Mouse (Mus musculus): ENCODE data around the gene Golm1.
"Not testable (repeated sequence)": the region's sequence is repeated elsewhere in the genome, so short reads cannot be mapped to it uniquely, and the experiment has no call there.

Golm1 gene

GRCm38 (mm10) chr13:59642818-59643217 lies 32.8 kb downstream of the Golm1 start:
- no peak for DNase-seq

- DNase-seq = no peak
These were observed 35.5 kb downstream of the Golm1 start for GRCm38 (mm10) chr13:59640178-59640440.

GRCm38 (mm10) chr13:59639368-59640177 lies 36.0 kb downstream of the Golm1 start:
- no peak for DNase-seq

GRCm38 (mm10) chr13:59637800-59638199 lies 37.8 kb downstream of the Golm1 start:
- no peak for DNase-seq

GRCm38 (mm10) chr13:59634637-59635036 lies 41.0 kb downstream of the Golm1 start:
- no peak for DNase-seq

GRCm38 (mm10) chr13:59626739-59627138 lies 48.9 kb downstream of the Golm1 start:
- no peak for DNase-seq

GRCm38 (mm10) chr13:59624903-59625302 lies 50.7 kb downstream of the Golm1 start:
- no peak for DNase-seq

GRCm38 (mm10) chr13:59624389-59624788 lies 51.2 kb downstream of the Golm1 start:
- no peak for DNase-seq

- no peak for DNase-seq
These were observed 53.7 kb downstream of the Golm1 start for GRCm38 (mm10) chr13:59621643-59622489.

GRCm38 (mm10) chr13:59618463-59618862 lies 57.1 kb downstream of the Golm1 start:
- DNase-seq = no peak

GRCm38 (mm10) chr13:59615554-59615953 lies 60.1 kb downstream of the Golm1 start:
- no peak for DNase-seq

GRCm38 (mm10) chr13:59615152-59615551 lies 60.5 kb downstream of the Golm1 start:
- no peak for DNase-seq

- no peak for DNase-seq
These were observed 61.7 kb downstream of the Golm1 start for GRCm38 (mm10) chr13:59613868-59614267.

- DNase-seq = no peak
These were observed 65.2 kb downstream of the Golm1 start for GRCm38 (mm10) chr13:59610437-59610836.

GRCm38 (mm10) chr13:59609885-59610284 lies 65.7 kb downstream of the Golm1 start:
- no peak for DNase-seq

GRCm38 (mm10) chr13:59605221-59605922 lies 70.2 kb downstream of the Golm1 start:
- no peak for DNase-seq

- no peak for DNase-seq
These were observed 71.1 kb downstream of the Golm1 start for GRCm38 (mm10) chr13:59604511-59604910.

GRCm38 (mm10) chr13:59603096-59603495 lies 72.5 kb downstream of the Golm1 start:
- DNase-seq = no peak

GRCm38 (mm10) chr13:59592630-59593029 lies 83.0 kb downstream of the Golm1 start:
- DNase-seq = no peak

- DNase-seq = not testable (repeated sequence)
These were observed 83.6 kb downstream of the Golm1 start for GRCm38 (mm10) chr13:59592058-59592457.

- DNase-seq = no peak
These were observed 84.9 kb downstream of the Golm1 start for GRCm38 (mm10) chr13:59590691-59591090.

- DNase-seq = no peak
These were observed 85.9 kb downstream of the Golm1 start for GRCm38 (mm10) chr13:59589672-59590071.

GRCm38 (mm10) chr13:59587201-59587600 lies 88.4 kb downstream of the Golm1 start:
- DNase-seq = no peak

- DNase-seq = no peak
These were observed 90.0 kb downstream of the Golm1 start for GRCm38 (mm10) chr13:59585648-59586005.
